Mouse (Mus musculus) gastrocnemius, postnatal 36 days (tissue): Measurements from ENCODE around the gene Rpl37. TPM values are rescaled to one million over a fixed set of nuclear protein-coding genes. Genes with fewer than 3 reads are reported as not detected.

Source experiments
- DNase-seq, 2 experiments: peaks; one replicate each; pipeline ENCODE4 v3.0.0; 2022
- intact Hi-C: fragments of 180-260 bp; cut with DNase I; formaldehyde crosslinking; loops from one replicate; pipeline ENCODE4 v1.15.1; 2025
- long read RNA-seq, 2 experiments: library from polyadenylated mRNA; stranded (forward); transcript quantifications; one replicate each; pipeline ENCODE4 v2.0.0; 2021
- total RNA-seq, 2 experiments: library from RNA; stranded (reverse); gene quantifications; 2 replicates each; pipeline ENCODE4 v1.2.3; 2021

Rpl37 gene
- total RNA-seq: 100 to 1,000 TPM; 140 to 189 TPM
- long read RNA-seq, experiment 1, transcript Rpl37-201 (4 exons, 835 nt): major isoform, 382 of 400 reads
- long read RNA-seq, experiment 1, partial matches to known transcripts: 11 of 400 reads
- long read RNA-seq, experiment 1, other reads (novel, unspliced or antisense): 3 of 400 reads
- long read RNA-seq, experiment 2, transcript Rpl37-205 (3 exons, 925 nt): minor isoform, 6 of 489 reads
- long read RNA-seq, experiment 2, transcript Rpl37-201 (4 exons, 835 nt): major isoform, 466 of 489 reads
- long read RNA-seq, experiment 2, partial matches to known transcripts: 13 of 489 reads
- long read RNA-seq, experiment 2, other reads (novel, unspliced or antisense): 4 of 489 reads

DNA sequence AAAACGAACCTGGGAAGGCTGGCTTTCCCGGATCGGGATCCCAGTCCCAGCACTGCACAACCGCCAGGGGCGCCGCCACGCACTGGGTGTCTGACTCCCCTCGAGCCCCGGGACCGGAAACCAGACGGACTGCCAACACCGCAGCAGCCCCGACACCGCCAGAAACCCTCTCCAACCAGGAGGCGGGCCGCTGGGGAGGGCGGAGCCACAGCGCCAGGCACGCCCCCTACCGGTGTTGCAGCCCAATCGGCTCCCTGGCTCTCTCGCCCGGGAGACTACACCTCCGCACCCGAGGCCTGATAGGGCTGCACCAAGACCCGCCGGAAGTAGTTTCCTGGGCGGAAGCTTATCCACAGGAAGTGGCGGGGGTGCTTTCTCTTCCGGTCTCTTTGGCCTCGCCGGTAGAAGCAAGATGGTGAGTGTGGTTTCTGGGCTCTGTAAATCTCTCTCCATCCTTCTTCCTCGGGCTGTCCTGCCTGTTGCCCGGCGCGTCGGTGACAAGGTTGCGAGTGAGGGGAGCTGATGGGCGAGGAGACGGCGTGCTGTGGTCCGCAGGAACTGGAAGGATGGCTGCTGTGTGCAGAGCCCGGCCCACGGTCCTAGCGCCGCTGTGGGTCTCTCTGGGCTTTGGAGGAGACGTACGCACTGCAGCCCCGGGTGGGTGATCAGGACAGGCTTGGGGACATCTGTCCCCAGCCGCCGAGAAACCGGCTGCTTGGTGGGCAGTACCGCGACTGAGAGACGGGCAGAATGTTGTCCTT, at the start of gene Rpl37:
Rpl37 (plus strand) TSS at position 376 of the 761 bp plus-strand sequence.
- DNase-seq: peak; percentile 96 to 99
- intact Hi-C loops: no loop called here

DNA sequence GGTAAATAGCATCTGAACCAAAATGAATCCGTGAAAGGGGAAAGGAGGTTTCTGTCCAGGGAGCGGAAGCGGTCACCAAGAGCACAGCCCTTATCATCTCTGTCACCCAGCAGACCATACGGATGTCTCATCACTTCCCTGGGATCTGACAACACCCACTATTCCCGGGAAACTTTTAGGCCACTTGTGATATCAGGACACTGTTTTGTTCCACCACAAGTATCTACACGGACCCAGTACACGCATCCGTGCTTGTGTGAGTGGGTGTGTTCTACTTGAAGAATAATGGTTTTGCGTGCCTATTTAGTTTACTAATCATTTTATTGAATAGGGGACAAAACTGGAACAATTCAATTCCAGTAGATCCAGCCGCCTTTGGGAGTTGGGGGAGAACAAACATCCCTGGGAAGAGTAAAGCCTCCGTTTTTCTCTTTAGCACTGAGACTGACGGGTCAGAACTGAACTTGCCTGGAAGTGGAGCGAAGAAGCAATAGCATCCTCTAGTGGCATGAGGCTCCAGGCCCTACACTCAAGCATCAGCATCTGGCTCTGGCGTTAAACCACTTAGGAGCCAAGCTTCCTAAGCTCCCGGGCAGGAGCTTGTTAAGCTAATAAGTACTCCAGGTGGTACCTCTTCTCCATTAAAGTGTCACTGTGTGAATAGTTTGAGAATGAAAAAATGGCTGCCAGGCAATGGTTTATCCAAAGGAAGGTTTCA, 47.5 kb upstream of the Rpl37 start:
- intact Hi-C loops: no loop called here
- DNase-seq: peak in 1 of 2 experiments; percentile 8

GRCm38 (mm10) chr15:5081235-5081634, 35.2 kb upstream of the Rpl37 start:
- no peak for DNase-seq
- intact Hi-C loops: no loop called here

- DNase-seq: no peak
- intact Hi-C loops: loop anchor here (5.0 kb wide), 1 partner anchor 1121 kb away; no protein-coding TSS in a partner anchor
Measured at GRCm38 (mm10) chr15:5086162-5086561, 30.3 kb upstream of the Rpl37 start.

GRCm38 (mm10) chr15:5088850-5089608, 27.4 kb upstream of the Rpl37 start:
- DNase-seq: no peak
- intact Hi-C loops: loop anchor here (5.0 kb wide), 1 partner anchor 1118 kb away; no protein-coding TSS in a partner anchor

DNA sequence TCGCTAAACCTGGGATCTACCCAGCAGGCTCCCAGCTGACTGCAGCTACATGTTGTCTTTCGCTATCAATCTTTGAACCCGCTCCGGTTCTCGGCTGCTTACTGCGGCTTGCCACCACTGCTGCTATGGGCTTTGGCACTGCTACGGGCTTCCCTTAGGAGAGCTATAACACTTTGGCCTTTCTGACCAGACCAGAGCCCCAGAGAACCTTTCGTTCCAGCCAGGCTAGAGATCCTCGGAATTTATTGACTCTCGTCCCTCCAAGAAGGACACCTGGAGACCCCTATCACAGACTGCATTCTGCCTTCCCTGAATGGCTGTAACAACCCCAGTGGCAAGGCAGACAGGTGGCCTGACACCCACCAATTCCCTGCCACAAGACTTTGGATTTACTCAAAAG, 26.3 kb upstream of the Rpl37 start:
- DNase-seq: no peak
- intact Hi-C loops: no loop called here

GRCm38 (mm10) chr15:5095534-5096301, 20.7 kb upstream of the Rpl37 start:
- intact Hi-C loops: no loop called here
- no peak for DNase-seq

- intact Hi-C loops: no loop called here
- DNase-seq: no peak
Measured at GRCm38 (mm10) chr15:5097376-5097775, 19.1 kb upstream of the Rpl37 start.

- intact Hi-C loops: no loop called here
Measured at GRCm38 (mm10) chr15:5102312-5102711, 14.1 kb upstream of the Rpl37 start.

DNA sequence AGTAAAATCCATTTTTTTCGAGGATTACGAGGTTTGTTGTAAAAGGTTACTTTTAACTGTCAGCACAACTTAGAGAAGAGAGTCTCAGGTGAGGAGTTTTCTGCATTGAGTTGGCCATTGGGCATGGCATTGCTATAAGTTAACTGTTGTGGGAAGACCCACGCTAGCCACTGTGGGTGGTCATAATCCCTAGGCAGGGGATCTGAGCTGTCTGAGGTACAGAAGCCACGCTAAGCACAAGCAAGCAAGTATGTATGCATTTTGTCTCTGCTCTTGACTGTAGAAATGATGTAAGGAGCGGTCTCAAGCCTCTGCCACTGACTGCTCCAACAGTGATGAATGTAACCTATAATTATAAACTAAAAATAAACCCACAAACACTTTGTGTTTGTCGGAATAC, 10.6 kb upstream of the Rpl37 start:
- no peak for DNase-seq
- intact Hi-C loops: no loop called here

More at GRCm38 (mm10) chr15:5102312-5102711, 14.1 kb upstream of the Rpl37 start:
- no peak for DNase-seq

DNA sequence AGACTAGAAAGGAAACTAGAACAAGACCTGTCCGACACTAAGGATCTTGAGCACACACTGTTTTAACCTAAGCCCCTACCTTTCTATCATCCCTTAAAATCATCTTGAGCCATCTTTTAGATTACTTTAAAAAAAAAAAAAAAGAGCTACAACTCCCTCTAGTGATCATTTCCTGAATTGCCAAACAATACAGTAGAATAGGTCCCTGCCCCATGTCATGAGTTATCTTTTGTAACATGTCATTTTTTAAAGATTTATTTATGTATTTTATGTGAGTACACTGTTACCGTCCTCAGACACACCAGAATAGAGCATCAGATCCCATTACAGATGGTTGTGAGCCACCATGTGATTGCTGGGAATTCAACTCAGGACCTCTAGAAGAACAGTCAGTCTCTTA, 10.2 kb upstream of the Rpl37 start:
- DNase-seq: no peak
- intact Hi-C loops: no loop called here

GRCm38 (mm10) chr15:5107686-5108654, 8.5 kb upstream of the Rpl37 start, which contains the start of gene Card6:
Card6 (minus strand) TSS chr15:5108539.
- intact Hi-C loops: no loop called here
- no peak for DNase-seq

- intact Hi-C loops: no loop called here
- DNase-seq: no peak
Measured at GRCm38 (mm10) chr15:5108655-5109040, 7.8 kb upstream of the Rpl37 start.

- no peak for DNase-seq
- intact Hi-C loops: no loop called here
Measured at GRCm38 (mm10) chr15:5112651-5113050, 3.8 kb upstream of the Rpl37 start.

- intact Hi-C loops: no loop called here
- DNase-seq: no peak
Measured at GRCm38 (mm10) chr15:5115173-5115572, 1.3 kb upstream of the Rpl37 start.

GRCm38 (mm10) chr15:5117031-5117601, 671 bp downstream of the Rpl37 start:
- DNase-seq: no peak
- intact Hi-C loops: no loop called here

GRCm38 (mm10) chr15:5118626-5119025, 2.2 kb downstream of the Rpl37 start:
- DNase-seq: no peak
- intact Hi-C loops: loop anchor here (2.0 kb wide), 1 partner anchor 64 kb away; no protein-coding TSS in a partner anchor

DNA sequence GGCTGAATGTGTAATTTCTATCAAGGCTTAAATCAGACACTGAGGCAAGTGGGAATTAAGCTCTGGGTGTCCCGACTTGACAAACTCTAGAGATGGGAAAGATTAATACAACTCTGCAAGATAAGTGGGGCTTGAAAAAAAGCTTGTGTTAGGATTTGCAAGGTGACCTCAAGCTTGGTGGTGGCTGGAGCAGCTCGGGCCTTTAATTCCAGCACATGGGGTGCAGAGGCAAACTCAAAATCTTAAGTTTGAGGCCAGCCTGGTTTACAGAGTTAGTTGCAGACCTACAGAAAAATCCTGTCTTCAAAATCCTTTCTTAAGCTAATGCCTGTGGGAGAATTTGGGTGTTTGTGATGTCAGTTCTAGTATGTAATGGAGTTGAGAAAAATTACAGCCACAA, 2.7 kb downstream of the Rpl37 start:
- intact Hi-C loops: loop anchor here (2.0 kb wide), 1 partner anchor 64 kb away; no protein-coding TSS in a partner anchor
- DNase-seq: no peak
